Comparison of ENCODE assay signal across 19 mouse cellular contexts in the genomic region with DNA sequence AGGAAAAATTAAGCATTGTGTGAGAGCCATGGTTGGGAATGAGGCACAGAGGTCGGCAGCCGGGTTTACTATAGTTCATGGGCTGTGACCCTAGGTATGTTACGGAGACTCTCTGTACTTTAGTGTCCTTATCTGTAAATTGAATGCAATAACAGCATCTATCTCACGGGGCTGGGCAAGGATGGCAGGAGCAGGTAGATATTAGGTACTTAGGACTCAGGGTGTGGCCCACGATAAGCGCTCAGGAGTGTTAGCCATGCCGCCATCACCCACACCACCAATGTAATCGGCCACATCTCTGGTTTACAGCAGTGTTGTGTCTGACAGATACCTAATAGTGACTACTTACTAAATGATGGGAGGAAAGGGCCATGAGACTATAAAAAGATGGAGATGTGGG. TPM values are rescaled to one million over a fixed set of nuclear protein-coding genes. Genes with fewer than 3 reads are reported as not detected.
"Had no signal": no experiment of that assay in that cellular context is flagged by ENCODE, and none has a peak within 500 bp of the region (broad histone marks: within the 10 kb centered on the region; RNA-seq: fewer than 3 reads in every experiment).

No protein-coding gene starts in this region.

- H3K4me3 ChIP-seq: lung, embryonic 15.5 days; megakaryocyte, embryonic 14.5 days; midbrain, embryonic 13.5 days; midbrain, embryonic 15.5 days; neural tube, embryonic 12.5 days had no signal

- H3K36me3 ChIP-seq: lung, embryonic 15.5 days; midbrain, embryonic 13.5 days; midbrain, embryonic 15.5 days; neural tube, embryonic 12.5 days had no signal

- ATAC-seq: lung, postnatal 0 days; midbrain, embryonic 13.5 days; midbrain, embryonic 15.5 days had no signal

- H3K4me2 ChIP-seq: lung, embryonic 15.5 days; midbrain, embryonic 11.5 days; midbrain, embryonic 13.5 days; midbrain, embryonic 15.5 days; neural tube, embryonic 12.5 days had no signal

- H3K27me3 ChIP-seq: lung, embryonic 15.5 days; midbrain, embryonic 13.5 days; midbrain, embryonic 15.5 days; neural tube, embryonic 12.5 days had no signal

- H3K27ac ChIP-seq: lung, embryonic 15.5 days; macrophage; midbrain, embryonic 13.5 days; midbrain, embryonic 15.5 days; neural tube, embryonic 12.5 days had no signal

- H3K9me3 ChIP-seq: lung, embryonic 15.5 days; midbrain, embryonic 13.5 days; midbrain, embryonic 15.5 days; neural tube, embryonic 12.5 days had no signal

- H3K4me1 ChIP-seq: lung, embryonic 15.5 days; megakaryocyte, embryonic 14.5 days; midbrain, embryonic 13.5 days; midbrain, embryonic 15.5 days; neural tube, embryonic 12.5 days had no signal

- DNase-seq: lung, adult 2 months; lung, postnatal 14 days; lung, postnatal 36 days; right cerebral cortex, postnatal 14 days; spleen, adult 18-20 months; thymus, adult 18-20 months; thymus, postnatal 14 days; thymus, postnatal 36 days had no signal

- H3K9ac ChIP-seq: lung, embryonic 15.5 days; midbrain, embryonic 13.5 days; midbrain, embryonic 15.5 days; neural tube, embryonic 12.5 days had no signal

RNA-seq across cellular contexts. Expression of a gene that starts 34.2 kb away (rescaled TPM):
- total RNA-seq: megakaryocyte progenitor cell, adult 5-6 weeks; monocyte, adult 5-6 weeks; neutrophil, adult 5-6 weeks had no signal
- polyA plus RNA-seq: macrophage had no signal

RNA-seq across cellular contexts. Expression of a gene that starts 52.5 kb away (rescaled TPM):
- total RNA-seq: monocyte, adult 5-6 weeks; neutrophil, adult 5-6 weeks had no signal
- polyA plus RNA-seq: macrophage had no signal
